Mouse (Mus musculus) C2C12 (cell line): Measurements from ENCODE around the gene Lrp2bp.

Experiments used
- CTCF ChIP-seq: IDR thresholded peaks from one replicate; pipeline ENCODE4 v1.5.1; 2011; ENCODE audit not compliant: control insufficient read depth, insufficient read depth, insufficient read length
- FOSL1 ChIP-seq: IDR thresholded peaks from one replicate; pipeline ENCODE4 v1.8.0; 2011; ENCODE audit warnings: mild to moderate bottlenecking, low read length; ENCODE audit not compliant: poor library complexity, insufficient read depth, severe bottlenecking
- MAX ChIP-seq: IDR thresholded peaks from one replicate; pipeline ENCODE4 v1.6.1; 2011; ENCODE audit warnings: mild to moderate bottlenecking, control low read depth
- MYOD1 ChIP-seq: IDR thresholded peaks from one replicate; pipeline ENCODE4 v1.6.1; 2011; ENCODE audit warnings: low read depth; ENCODE audit not compliant: control insufficient read depth, insufficient read length
- USF1 ChIP-seq: IDR thresholded peaks from one replicate; pipeline ENCODE4 v1.6.1; 2011; ENCODE audit warnings: low read depth, mild to moderate bottlenecking, control low read depth, moderate library complexity

DNA sequence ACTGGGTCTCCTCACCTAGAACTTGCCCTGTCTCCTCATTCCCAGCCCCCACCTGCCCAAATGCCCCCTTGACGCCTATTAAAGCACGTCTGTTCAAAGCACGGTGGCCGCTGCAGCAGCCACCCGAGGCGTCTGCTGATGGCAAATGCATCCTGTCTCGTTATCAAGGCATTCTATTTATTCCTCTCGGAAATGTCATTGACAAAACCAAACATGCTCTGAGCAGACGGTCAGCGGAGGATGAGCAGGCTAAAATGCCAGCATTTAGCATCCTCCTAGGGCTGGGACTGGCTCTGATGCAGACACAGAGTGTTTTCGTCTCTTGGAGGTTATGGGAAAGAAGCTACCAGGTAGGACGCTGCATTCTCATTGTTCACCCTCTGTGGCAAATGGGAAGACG is 41.2 kb downstream of the Lrp2bp start:
- no peak for TF ChIP-seq CTCF
- no peak for TF ChIP-seq MAX
- no peak for TF ChIP-seq USF1
- no peak for TF ChIP-seq FOSL1
- TF ChIP-seq MYOD1 = no peak
